Mouse (Mus musculus) lung, embryonic 16.5 days (tissue): Measurements from ENCODE around the gene Gpd2. TPM values are rescaled to one million over a fixed set of nuclear protein-coding genes. Genes with fewer than 3 reads are reported as not detected.

Experiments used
- ATAC-seq: fragments of 200-750 bp; cut with Nextera tagmentation; 2 replicates; pipeline ENCODE4 v1.8.0; 2017; ENCODE audit warnings: low read depth, mild to moderate bottlenecking, moderate library complexity
- H3K27ac ChIP-seq: fragments of 300-500 bp; sonication (generic); 2 replicates; pipeline ENCODE4 v1.5.1; 2014; ENCODE audit warnings: mild to moderate bottlenecking, control low read depth, low read length
- H3K27me3 ChIP-seq: fragments of 300-500 bp; sonication (generic); 2 replicates; pipeline ENCODE4 v1.6.1; 2014; ENCODE audit warnings: low read depth, low read length, mixed read lengths; ENCODE audit not compliant: control insufficient read depth, insufficient read depth
- H3K36me3 ChIP-seq: fragments of 300-500 bp; sonication (generic); 2 replicates; pipeline ENCODE4 v1.6.1; 2014; ENCODE audit warnings: low read length; ENCODE audit not compliant: control insufficient read depth, insufficient read depth
- H3K4me1 ChIP-seq: fragments of 300-500 bp; sonication (generic); replicated peaks from 2 replicates; pipeline ENCODE4 v1.6.1; 2014; ENCODE audit warnings: low read length, mixed read lengths; ENCODE audit not compliant: control insufficient read depth, insufficient read depth
- H3K4me2 ChIP-seq: fragments of 300-500 bp; sonication (generic); 2 replicates; pipeline ENCODE4 v1.6.1; 2014; ENCODE audit warnings: low read depth, low read length, control low read depth
- H3K4me3 ChIP-seq: fragments of 300-500 bp; sonication (generic); 2 replicates; pipeline ENCODE4 v1.5.1; 2014; ENCODE audit warnings: mild to moderate bottlenecking, low read length, control low read depth
- H3K9ac ChIP-seq: fragments of 300-500 bp; sonication (generic); 2 replicates; pipeline ENCODE4 v1.6.1; 2014; ENCODE audit warnings: low read length, control low read depth
- H3K9me3 ChIP-seq: fragments of 300-500 bp; sonication (generic); 2 replicates; pipeline ENCODE4 v1.6.1; 2016; ENCODE audit warnings: low read length; ENCODE audit not compliant: control insufficient read depth
- WGBS: fragments of 180-500 bp; shearing (Covaris S2); extraction: QIAGEN DNeasy Blood & Tissue Kit; methylation state at CpG from one replicate; pipeline ENCODE4 v1.1.7; 2014; 5-methylcytosine and 5-hydroxymethylcytosine counted together
- polyA plus RNA-seq: library from polyadenylated mRNA; unstranded; fragments of >200 nt; fragmentation: Nextera tagmentation; extraction: Ambion mirVana; gene quantifications from 2 replicates; pipeline ENCODE4 v1.2.1, GENCODE M21; 2015

The Gpd2 gene
- polyA plus RNA-seq = 16.6 and 16.9 TPM in 2 replicates

- peaks cover 4% of the 10 kb centered on the region; the same call in 1 of the 2 replicates for H3K4me1 ChIP-seq
- H3K9me3 ChIP-seq = no peaks in the 10 kb centered on the region
- peak within 1 kb of the TSS; percentile 96 for H3K4me2 ChIP-seq
- 6% methylated on average over 20 of the region's 20 CpGs for WGBS
- no peaks in the 10 kb centered on the region for H3K36me3 ChIP-seq
- no peaks in the 10 kb centered on the region for H3K27me3 ChIP-seq
- peak within 1 kb of the TSS; percentile 89 for H3K9ac ChIP-seq
- peak within 1 kb of the TSS; percentile 87 for H3K27ac ChIP-seq
- peak within 1 kb of the TSS; percentile 77 for H3K4me3 ChIP-seq
- ATAC-seq = peak; percentile 45
These were observed at the start of gene Gpd2 for GRCm38 (mm10) chr2:57237475-57237919. TSS of gene Gpd2 (plus strand) at chr2:57237635.

GRCm38 (mm10) chr2:57188237-57188636, 49.2 kb upstream of the Gpd2 start:
- Histone ChIP-seq H3K4me3 (no peak overlapping the region), H3K27me3 (no peaks in the 10 kb centered on the region), H3K4me1 (no peaks in the 10 kb centered on the region), H3K9me3 (no peaks in the 10 kb centered on the region), H3K36me3 (no peaks in the 10 kb centered on the region), H3K4me2 (no peak overlapping the region), H3K27ac (no peak overlapping the region), H3K9ac (no peak overlapping the region)
- no peak for ATAC-seq
- 37% methylated on average over 9 of the region's 9 CpGs for WGBS

GRCm38 (mm10) chr2:57190884-57191283, 46.6 kb upstream of the Gpd2 start:
- no peak for ATAC-seq
- Histone ChIP-seq H3K4me2 (no peak overlapping the region), H3K9me3 (no peaks in the 10 kb centered on the region), H3K9ac (no peak overlapping the region), H3K27me3 (no peaks in the 10 kb centered on the region), H3K4me3 (no peak overlapping the region), H3K4me1 (no peaks in the 10 kb centered on the region), H3K27ac (no peak overlapping the region), H3K36me3 (no peaks in the 10 kb centered on the region)

- H3K4me3 ChIP-seq = no peak overlapping the region
- no peaks in the 10 kb centered on the region for H3K4me1 ChIP-seq
- no peak for ATAC-seq
- no peaks in the 10 kb centered on the region for H3K9me3 ChIP-seq
- 62% methylated on average over 3 of the region's 3 CpGs for WGBS
- no peaks in the 10 kb centered on the region for H3K36me3 ChIP-seq
- H3K9ac ChIP-seq = no peak overlapping the region
- H3K27me3 ChIP-seq = no peaks in the 10 kb centered on the region
- H3K27ac ChIP-seq = no peak overlapping the region
- H3K4me2 ChIP-seq = no peak overlapping the region
These were observed 38.4 kb upstream of the Gpd2 start for GRCm38 (mm10) chr2:57199046-57199445.

- Histone ChIP-seq H3K4me1 (no peaks in the 10 kb centered on the region), H3K4me3 (no peak overlapping the region), H3K9ac (no peak overlapping the region), H3K4me2 (no peak overlapping the region), H3K27me3 (no peaks in the 10 kb centered on the region), H3K36me3 (no peaks in the 10 kb centered on the region), H3K27ac (no peak overlapping the region), H3K9me3 (no peaks in the 10 kb centered on the region; the same call in 1 of the 2 replicates)
- ATAC-seq = no peak
- 83% methylated on average over 9 of the region's 9 CpGs for WGBS
These were observed 28.9 kb upstream of the Gpd2 start for GRCm38 (mm10) chr2:57208472-57209083.

GRCm38 (mm10) chr2:57211049-57212001, 26.1 kb upstream of the Gpd2 start:
- 60% methylated on average over 9 of the region's 9 CpGs for WGBS
- H3K9ac ChIP-seq = no peak overlapping the region
- no peaks in the 10 kb centered on the region; the same call in 1 of the 2 replicates for H3K9me3 ChIP-seq
- H3K27me3 ChIP-seq = no peaks in the 10 kb centered on the region
- H3K4me3 ChIP-seq = no peak overlapping the region
- H3K4me1 ChIP-seq = no peaks in the 10 kb centered on the region
- H3K27ac ChIP-seq = no peak overlapping the region
- no peaks in the 10 kb centered on the region for H3K36me3 ChIP-seq
- H3K4me2 ChIP-seq = no peak overlapping the region
- no peak for ATAC-seq

- no peaks in the 10 kb centered on the region for H3K27me3 ChIP-seq
- no peak overlapping the region for H3K4me3 ChIP-seq
- no peaks in the 10 kb centered on the region for H3K36me3 ChIP-seq
- WGBS = 87% methylated on average over 4 of the region's 4 CpGs
- H3K27ac ChIP-seq = no peak overlapping the region
- H3K9ac ChIP-seq = no peak overlapping the region
- no peak overlapping the region for H3K4me2 ChIP-seq
- H3K4me1 ChIP-seq = no peaks in the 10 kb centered on the region
- ATAC-seq = no peak
- no peaks in the 10 kb centered on the region; the same call in 1 of the 2 replicates for H3K9me3 ChIP-seq
These were observed 24.1 kb upstream of the Gpd2 start for GRCm38 (mm10) chr2:57213364-57213763.

GRCm38 (mm10) chr2:57223288-57224026, 14.0 kb upstream of the Gpd2 start:
- H3K27ac ChIP-seq = no peak overlapping the region

More at GRCm38 (mm10) chr2:57223288-57224026, 14.0 kb upstream of the Gpd2 start:
- Histone ChIP-seq H3K4me1 (no peaks in the 10 kb centered on the region; the same call in 1 of the 2 replicates), H3K4me2 (no peak overlapping the region), H3K4me3 (no peak overlapping the region), H3K9ac (no peak overlapping the region), H3K9me3 (no peaks in the 10 kb centered on the region), H3K27me3 (no peaks in the 10 kb centered on the region), H3K36me3 (no peaks in the 10 kb centered on the region)
- 60% methylated on average over 3 of the region's 3 CpGs for WGBS
- 0 out of 2 replicates have a peak, but pooled peaks have one; percentile 17 for ATAC-seq
